Mouse (Mus musculus) mesoderm, embryonic 11.5 days (tissue): ENCODE results near the gene Med13l.
A peak's percentile ranks its signal among the peaks of the same experiment; 100 is the strongest.

Experiments
- DNase-seq: peaks from one replicate; pipeline ENCODE4 v3.0.0-alpha.2; 2012; ENCODE audit warnings: low read depth, low spot score

Med13l gene

DNA sequence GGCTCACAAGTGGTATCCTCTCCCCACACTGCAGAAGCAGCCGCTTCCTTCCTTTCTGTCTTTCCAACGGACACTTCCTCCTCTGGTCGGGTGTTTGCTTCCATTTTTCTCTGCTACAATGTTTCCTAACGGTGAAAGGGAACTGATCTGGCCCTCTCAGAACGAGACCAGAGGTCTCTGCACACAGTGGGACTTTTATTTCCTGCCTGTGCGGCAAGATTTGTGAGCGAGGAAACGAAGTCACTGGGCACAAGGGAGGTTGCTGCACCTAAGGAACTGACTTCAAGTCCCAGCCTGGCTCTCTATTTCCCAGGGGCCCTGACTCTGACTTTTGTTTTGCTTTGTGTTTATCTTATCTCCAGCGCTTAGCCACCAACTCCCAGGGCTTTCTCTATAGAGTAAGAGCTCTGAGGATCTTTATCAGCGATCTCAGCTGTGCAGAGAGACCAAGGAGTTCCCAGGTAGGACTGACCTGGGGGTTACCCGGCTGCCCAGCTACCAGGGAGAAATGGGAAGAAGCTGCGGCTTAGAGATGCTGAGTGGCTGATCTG, 4.0 kb upstream of the Med13l start:
- DNase-seq: no peak

DNA sequence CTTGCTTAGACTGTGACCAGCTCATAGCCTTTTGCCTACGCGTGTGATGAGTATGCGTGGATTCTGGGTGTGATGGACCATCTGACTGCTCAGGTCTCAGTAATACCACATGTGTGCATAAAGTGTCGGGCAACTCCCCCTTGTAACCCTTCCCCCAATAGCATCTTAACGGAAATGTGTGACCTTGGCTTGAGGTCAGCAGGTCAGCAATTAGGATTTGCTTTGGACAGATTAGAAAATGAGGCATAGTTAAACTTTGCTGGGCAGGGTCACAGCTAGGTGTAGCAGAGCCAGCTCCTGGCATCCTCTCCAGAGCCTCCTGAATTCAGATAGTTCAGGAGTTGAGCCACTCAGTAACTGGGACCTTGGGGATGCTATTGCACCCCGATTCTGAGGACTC, 1.6 kb upstream of the Med13l start:
- DNase-seq: no peak

DNA sequence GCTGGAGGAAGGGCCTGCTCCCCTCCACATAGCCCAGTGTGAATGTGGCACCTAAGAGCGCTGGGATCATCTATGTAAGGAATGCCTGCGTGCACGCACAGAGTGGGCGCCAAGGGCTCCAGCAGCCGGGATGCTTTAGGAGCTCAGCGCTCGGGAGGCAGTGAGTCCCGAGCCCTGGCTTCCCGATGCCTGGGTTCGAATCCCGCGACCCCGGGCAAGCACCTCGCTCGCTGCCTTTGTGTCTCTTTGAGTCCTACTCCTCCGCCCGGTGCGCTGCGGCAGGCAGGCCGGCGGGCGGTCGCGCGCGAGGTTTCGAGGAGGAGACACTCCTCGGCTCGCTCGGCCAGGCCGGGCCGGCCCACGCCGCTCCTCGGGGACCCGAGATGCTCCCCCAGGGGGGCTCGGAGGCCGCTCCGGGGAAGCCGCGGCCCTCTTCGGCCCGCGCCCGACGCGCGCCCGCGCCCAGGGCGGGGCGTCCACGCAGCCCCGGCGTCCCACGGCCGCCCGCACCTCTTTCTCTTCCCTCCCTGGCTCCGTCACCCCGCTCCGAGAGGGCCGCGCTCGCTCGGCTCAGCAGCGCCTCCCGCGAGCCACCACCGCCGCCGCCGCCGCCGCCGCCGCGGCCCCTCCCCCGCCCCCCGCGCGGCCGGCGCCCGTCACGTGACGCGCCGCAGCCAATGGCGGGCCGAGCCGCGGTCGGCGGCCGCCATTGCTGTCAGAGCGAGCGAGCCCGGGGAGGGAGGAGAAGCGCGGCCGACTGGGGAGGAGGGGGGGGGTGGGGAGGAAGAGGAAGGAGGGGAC, 695 bp upstream of the Med13l start:
- DNase-seq: peak; percentile 86

DNA sequence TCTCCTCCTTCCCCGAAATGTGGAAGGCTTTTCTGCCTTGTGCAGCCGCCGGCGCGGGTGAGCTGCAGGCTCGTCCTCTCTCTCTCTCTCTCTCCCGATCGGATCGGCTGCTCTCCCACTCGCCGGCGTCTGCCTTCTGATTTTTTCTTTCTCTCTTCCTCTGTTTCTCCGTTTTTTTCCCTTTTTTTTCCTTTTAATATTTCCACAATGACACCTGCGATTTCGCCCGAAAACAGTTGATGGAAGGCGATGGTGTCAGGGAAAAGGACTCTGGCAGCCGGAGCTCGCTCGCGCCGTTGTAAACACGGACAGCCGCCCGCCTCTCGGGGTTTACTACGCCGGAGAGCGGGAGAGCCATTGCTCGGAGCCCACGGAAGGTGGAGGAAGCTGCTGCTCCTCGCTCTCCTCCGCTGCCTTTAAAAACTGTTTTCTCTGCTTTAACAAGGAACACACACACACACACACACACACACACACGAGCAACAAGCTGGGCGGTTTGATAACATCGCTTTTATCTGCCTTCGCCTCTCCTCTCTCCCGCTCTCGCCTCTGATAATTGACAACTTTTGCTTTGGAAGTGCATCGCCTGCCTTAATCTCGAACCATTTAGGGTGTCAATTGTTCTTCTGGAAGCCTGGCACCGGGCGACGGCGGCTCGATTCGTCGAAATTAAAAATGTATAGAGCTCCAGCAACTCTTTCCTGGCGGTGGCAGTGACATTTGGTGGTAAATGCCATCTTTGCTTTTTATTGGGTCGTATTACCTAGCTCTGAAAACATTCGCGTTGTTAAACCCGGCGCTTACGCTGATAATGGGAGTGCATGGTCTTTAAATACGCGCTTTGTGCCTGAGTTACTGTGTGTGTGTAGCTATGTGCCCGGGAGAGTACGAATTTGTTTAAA, 858 bp downstream of the Med13l start:
- DNase-seq: no peak

DNA sequence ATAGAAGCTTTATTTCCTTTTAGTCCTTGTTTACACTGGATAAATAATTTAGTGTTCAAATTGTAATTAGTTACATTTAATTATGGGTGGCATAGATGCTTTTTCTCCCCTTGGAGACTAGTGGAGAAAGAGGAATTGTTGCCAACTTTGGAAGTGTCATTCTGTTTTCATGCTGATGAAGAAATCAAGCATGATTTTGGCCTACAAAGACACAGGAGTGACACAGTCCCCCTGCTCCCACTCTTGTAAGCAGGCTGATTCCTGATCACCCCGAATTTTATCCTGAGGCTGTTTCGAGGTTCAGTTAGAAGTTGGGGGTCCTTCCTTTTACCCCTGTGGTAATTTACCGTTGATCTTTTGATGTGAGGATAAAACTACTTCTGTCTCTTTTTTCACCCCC, 1.7 kb downstream of the Med13l start:
- no peak for DNase-seq

DNA sequence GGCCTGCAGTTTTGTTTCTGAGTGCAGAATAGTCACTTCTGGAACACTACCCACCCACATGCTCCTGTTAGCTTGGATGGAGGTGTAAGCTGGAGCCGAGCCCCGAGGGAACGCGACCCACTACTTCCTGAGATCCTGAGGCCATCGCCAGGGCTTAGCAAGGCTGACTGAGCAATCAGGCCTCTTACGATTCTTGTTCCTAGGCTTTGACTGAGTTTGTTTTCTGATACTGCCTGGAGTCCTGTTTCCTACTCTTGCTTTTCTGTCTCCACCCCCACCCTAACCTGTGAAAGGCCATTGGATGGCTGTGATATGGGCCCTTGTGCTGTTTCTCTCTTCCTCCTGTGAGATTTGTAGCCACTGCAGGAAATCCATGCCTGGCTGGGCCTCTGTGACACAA, 3.1 kb downstream of the Med13l start:
- DNase-seq: no peak

DNA sequence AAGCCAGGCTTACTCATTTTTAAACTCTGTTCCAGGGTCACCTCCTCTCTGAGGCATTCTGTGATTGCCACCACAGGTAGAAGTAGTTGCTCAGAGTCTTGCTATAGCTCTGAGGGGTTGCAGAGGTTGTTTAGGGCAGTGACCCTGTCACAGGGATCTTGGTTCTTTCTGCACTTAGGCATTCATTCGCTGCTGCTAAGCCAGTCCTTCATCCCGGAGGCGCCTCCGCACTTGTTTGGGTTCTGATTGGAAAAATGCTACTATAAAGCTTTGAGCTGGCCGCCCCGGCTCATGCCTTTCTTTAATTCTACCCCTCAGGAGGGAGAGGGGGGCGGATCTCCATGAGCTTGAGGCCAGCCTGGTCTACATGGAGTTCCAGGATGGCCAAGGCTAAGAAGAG, 6.9 kb downstream of the Med13l start:
- no peak for DNase-seq

DNA sequence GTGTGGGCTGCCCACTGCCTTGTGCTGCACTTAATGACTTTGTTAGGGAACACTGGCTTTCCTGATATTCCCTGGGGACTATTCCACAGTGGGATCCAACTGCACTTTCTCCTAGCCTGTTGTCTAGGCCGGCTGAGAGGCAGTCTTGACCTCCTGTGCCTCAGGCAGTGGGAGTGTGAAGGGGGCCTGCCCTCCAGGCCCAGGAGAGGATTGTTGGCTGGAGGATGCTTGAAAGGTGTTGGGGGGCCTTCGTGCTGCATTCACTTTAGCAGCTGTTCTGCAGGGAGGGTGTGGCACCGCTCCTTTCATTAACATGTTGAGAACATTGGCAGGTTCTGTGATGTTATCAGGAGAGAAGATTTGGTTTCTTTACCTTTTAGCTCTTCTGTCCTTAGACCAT, 8.5 kb downstream of the Med13l start:
- no peak for DNase-seq

DNA sequence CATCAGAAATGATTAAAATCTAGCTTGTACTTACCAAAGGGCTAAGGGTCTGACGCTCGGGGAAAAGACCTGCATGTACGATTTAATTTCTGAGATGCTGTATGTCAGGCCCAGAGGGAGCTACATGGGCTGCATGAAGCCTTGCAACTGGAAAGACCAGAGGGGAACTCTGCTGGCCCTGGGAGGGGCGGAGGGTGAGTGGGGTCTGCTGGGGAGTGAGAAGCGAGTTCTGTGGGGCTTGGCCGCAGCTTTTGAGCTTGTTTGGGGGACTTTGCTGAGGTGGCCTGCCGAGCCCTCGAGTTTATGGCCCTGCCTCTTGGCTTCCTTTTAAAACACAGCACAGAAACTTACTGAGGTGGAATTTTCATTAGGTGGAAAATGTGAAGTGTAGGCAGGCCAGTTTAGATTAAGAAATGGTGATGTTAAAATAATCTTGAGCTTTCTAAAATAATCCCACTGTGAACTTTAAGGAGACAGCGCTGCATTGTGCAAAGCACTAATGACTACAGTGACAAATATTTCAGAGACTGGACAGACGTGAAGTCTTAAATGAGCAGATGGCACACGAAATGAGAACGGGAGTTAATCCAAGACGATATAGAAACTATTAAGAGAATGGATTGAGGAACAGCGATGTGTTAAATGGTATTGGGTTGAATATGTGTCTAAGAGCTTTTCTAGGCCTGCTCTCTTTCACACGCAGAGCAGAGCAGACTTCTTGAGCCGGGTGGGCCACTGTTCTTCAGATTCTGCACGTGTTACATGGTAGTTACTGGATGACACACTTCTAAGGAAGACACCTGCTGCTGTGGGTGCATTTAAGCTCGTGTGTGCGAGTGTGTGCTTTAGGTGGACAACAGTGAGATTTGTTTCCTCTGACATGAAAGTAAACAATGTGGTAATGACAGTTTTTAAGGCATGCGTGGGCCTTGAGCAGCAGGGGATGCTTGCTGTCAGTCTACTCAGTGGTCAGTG, 9.4 kb downstream of the Med13l start:
- no peak for DNase-seq

DNA sequence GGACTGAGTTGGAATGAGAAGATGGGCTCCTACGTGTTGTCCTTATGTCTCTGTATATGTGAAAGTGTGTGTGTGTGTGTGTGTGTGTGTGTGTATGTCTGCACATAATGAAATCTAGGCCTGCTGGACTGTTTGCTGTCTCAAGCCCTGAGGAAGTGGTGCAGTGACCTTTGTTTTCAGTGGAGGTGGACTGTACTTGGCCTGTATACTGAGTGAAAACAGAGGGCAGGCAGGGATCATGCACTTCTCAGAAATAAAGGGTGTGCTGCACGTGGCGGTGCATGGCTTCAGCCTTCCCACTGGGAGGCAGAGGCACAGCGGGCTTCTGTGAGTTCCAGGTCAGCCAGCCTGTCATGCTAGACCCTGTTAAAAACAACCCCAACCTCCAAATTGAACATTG, 11.0 kb downstream of the Med13l start:
- DNase-seq: no peak

DNA sequence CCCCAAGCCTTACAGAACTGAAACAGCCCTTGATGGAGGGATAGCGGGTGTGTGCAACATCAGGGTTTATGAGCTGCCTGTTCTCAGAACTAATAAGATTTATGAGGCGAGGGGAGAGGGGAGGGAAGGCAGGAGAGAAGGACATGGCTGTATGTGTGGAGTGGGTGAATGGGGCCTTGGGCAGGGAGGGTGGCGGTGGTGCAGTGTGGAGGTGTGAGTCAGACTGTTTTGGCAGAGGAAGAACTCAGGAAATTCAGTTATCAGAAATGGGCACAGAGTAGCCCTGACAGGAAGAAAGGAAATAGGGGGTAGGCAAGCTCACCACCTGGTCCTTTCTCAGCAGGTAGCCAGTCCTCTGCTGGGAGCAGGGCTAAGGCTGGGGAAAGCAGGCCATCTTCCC, 13.8 kb downstream of the Med13l start:
- DNase-seq: no peak

DNA sequence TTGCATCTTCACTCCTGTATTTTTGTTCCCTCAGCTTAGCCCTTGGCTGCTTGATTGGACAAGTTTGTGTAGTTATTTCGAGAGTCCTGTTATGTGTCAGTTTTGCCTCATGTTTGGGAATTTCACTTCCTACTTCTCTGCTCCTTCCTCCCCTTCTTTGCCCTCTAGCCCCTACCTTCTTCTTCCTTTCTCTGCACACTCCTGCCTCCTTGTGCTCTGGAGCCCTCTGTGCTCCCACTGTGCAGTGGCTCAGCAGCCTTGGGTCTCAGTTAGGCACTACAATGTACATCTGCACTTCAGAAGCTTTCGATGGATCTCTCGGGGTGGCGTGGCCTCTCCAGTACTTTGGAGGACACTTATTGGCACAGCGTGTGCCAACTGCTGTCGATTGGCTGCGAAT, 14.5 kb downstream of the Med13l start:
- DNase-seq: no peak

DNA sequence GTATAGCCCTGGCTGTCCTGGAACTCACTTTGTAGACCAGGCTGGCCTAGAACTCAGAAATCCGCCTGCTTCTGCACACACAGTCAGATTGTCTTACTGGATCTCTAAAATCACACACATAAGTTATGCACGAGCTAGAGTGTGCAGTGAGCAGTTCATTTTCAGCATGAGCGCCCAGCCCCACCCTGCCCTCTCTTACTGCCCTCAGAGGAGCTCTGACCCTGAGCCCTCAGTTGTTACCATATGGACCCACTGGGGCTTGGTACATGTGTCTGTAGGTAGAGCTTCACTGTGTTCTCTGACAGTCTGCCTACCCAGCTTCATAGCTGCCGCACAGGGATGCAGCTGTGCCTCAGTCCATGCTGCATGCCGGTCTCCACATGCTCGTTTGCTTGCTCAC, 15.4 kb downstream of the Med13l start:
- DNase-seq: no peak

DNA sequence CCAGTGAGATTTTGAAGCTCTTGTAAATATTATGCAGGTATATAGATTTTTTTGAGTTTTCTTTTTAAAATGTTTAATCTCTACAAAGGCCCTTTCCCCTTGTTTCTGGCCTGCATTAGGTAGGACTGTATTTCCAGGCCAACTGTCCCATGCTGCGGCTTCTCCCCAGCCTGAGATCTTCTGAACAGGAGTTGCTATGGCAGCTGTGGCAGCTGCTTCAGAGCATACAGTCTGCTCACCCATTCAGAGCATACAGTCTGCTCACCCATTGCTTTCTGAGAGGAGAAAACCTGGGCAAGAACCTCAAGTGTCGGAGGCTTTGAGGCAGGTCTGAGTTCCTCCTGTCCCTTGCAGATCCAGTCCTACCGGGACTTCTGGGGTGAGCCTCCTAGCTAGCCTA, 16.3 kb downstream of the Med13l start:
- DNase-seq: no peak

DNA sequence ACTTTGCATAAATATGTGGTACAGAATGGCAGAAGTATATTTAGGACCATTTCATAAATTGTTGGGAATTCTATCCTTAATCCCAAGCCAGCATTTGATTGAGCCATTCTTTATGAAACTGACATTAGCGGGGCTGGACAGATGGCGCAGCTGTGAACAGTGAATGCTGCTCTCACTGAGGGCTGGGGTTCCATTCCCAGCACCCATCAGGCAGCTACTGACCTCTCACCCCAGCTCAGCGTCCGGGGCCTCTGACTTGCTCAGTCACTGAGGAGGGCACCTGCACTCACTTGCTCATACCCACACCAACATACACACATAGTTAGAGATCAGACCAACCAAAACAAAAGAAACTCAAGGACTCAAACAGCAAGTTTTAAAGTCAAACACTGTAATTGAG, 24.9 kb downstream of the Med13l start:
- DNase-seq: no peak

DNA sequence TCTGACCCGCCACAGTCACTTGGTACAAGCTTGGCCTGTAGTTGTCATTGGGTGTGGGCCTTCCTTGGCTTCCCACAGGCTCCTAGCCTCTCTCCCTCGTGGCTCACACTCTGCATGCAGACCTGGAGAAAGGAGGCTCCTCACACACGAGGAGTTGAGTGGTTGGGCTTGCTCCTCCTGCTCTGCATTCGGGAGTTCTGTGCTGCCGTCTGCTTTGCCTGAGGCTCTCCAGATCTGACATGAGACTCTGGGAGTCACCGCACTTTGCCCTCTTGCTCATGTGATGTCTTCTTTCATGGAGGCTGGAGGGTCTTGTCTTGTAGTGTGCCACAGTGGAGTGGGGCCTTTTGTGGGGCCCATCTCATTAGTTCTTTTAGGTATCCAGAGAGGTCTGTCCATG, 26.1 kb downstream of the Med13l start:
- DNase-seq: no peak

DNA sequence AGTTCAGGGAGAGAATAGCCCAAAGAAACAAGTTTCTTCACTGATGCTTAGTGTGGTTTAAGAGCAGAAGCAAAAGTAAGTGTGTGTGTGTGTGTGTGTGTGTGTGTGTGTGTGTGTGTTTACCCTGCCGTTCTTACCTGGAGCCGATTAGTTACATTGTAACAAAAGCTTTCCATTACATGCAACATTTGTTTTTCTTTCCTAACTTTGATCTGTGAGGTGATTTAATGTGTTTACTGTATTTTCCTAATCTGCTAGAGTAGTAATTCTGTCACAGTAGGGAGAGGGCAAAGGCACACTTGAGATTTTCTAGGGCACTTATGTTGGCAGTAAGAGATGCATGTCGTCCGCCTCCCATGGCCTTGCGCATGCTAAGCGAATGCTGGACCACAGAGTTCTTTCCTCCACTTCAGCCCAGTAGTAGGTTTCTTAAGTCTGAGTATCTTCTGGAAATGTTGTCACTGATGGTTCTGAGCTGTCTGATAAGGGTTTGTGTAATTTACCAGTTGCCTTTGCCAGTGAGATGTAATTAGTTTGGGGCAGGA, 28.0 kb downstream of the Med13l start:
- no peak for DNase-seq

DNA sequence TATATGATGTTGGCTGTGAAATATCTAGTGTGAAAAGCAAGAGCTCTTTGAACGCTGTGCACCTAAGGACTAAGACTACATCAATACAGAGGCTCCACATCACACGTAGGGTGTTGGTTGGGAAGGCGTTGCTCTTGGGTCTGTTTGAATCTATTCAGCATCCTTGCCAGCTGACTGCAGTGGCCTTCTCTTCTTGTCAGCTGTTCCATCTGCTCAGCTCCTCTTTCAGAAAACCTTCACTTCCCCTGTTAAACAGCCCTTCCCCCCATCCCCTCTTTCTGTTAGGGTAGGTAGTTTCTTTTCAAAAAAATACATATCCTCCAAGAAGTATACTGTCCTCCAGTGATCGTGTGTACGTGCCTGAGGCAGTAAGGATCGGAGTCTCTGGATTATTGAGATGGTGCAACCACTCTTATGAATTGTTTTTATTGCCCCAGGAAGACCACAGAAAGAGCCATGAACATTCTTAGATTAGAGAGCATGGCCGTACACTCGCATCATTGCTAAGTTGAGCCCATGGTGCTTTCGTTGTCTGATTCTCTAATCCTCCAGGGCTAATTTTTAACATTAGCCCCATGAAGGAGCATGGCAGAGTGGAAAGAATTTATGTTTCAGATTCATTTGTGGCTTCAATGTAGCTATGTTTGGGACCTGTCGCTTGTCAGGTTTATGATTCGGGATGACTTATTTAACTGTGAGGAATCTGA, 28.9 kb downstream of the Med13l start:
- no peak for DNase-seq

DNA sequence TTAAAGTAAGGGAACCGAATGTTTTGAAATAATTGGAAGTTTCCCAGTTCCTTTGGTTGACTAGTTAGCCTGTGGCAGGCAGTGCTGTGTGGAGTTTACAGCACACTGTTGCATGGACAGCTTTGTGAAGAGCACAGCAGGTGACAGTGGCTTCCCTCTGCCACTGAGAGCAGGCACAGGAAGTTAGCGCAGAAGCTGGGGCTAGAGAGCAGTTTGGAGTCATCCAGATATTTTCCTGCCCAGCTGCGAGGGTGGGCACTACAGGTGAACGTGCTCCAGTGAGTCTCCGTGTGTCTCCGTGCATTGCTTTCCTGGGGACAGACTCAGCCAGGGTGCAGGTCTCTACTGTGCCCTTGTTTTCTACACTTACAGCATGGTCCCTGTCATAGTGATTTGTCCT, 30.4 kb downstream of the Med13l start:
- DNase-seq: no peak

DNA sequence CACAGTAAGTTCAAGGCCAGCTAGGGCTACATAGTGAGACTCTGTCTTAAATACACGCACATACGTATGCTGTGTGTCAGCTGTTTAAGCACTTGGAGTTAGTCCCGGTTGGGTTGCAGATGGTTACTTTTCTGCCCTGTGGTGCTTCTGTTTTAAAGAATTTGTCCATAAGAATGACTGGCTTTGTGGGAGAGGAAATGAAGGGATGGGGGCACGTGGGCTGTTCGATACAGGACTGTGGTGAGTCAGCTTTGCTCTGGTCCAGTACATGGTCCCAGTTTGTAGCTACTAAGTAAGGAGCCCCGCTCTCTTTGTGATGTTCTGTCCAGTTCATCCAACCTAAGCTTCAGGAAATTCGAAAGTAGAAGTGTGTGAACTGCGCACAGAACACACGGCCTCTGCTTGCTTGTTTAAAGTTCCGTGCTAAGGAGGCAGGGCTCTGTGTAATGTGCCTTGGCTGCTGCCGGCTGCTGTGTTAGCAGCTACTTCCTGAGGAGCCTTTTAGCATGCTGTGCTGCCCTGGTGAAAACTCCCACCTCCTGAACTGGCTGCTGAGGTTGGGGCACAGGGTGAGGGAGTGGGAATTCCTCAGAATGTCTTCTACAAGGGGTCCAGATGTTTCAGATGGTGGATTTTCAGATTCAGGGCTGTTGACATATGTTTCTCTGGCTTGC, 31.5 kb downstream of the Med13l start:
- DNase-seq: peak; percentile 41
